ENCODE assay signal across 16 mouse cellular contexts in genomic region chr14:122331635-122332460, GRCm38 (mm10).
A peak's percentile ranks its signal among the peaks of the same experiment; 100 is the strongest.
DNase-seq lines count a peak whose midpoint lies in the region; ATAC-seq lines count a peak whose summit lies in the region.
"Had no signal": no experiment of that assay in that cellular context is flagged by ENCODE, and none has a peak within 500 bp of the region (broad histone marks: within the 10 kb centered on the region; RNA-seq: fewer than 3 reads in every experiment).

No protein-coding gene starts in this region.

- WGBS in limb, embryonic 12.5 days: 48% methylated on average over 14 of the region's 14 CpGs
- 31% methylated on average over 14 of the region's 14 CpGs for WGBS in limb, embryonic 10.5 days

- H3K4me3 ChIP-seq in limb, embryonic 12.5 days (replicated peaks): no peak overlapping the region
- no peak overlapping the region for H3K4me3 ChIP-seq in limb, embryonic 10.5 days
- H3K4me3 ChIP-seq: left cerebral cortex, adult 2 months; limb, embryonic 15.5 days; neural tube, embryonic 12.5 days had no signal

- peaks cover 7% of the 10 kb centered on the region for H3K4me1 ChIP-seq in limb, embryonic 12.5 days (replicated peaks)
- peaks cover 15% of the 10 kb centered on the region for H3K4me1 ChIP-seq in limb, embryonic 10.5 days
- H3K4me1 ChIP-seq: limb, embryonic 15.5 days; neural tube, embryonic 12.5 days had no signal

- peak; percentile 61; the same call in 1 of the 2 replicates for ATAC-seq in limb, embryonic 12.5 days (ENCODE audit: insufficient number of reproducible peaks, insufficient read depth, low FRiP score, low TSS enrichment, low read depth)
- ATAC-seq: forebrain, embryonic 14.5 days; liver, postnatal 0 days had no signal

- DNase-seq in limb, embryonic 10.5 days (ENCODE audit: low spot score): no peak
- DNase-seq in ES-CJ7 (ENCODE audit: low read depth, low spot score) (peak; percentile 91), WW6 (ENCODE audit: low read depth, low spot score) (peak; percentile 46)
- peak; percentile 14 for DNase-seq in kidney, postnatal 10 days
- no peak for DNase-seq in frontal cortex, postnatal 10 days (ENCODE audit: low spot score in 2 of 2)
- no peak for DNase-seq in left cerebral cortex, postnatal 36 days (ENCODE audit: low spot score in 2 of 2)
- DNase-seq: adrenal gland, adult 2 months; cerebellum, adult 2 months; heart, adult 11 months; liver, postnatal 0 days; lung, postnatal 4 days had no signal

- H3K9ac ChIP-seq in limb, embryonic 12.5 days (replicated peaks): no peak overlapping the region
- H3K9ac ChIP-seq: limb, embryonic 15.5 days; liver, postnatal 0 days; neural tube, embryonic 12.5 days had no signal

- H3K27ac ChIP-seq in limb, embryonic 12.5 days: no peak overlapping the region
- no peak overlapping the region for H3K27ac ChIP-seq in limb, embryonic 10.5 days
- H3K27ac ChIP-seq: left cerebral cortex, adult 2 months; limb, embryonic 15.5 days; neural tube, embryonic 12.5 days had no signal

- intact Hi-C loops in left cerebral cortex, postnatal 36 days (cut with DNase I): no loop called here

- peaks cover 12% of the 10 kb centered on the region for H3K27me3 ChIP-seq in limb, embryonic 12.5 days
- no peaks in the 10 kb centered on the region for H3K27me3 ChIP-seq in limb, embryonic 10.5 days (ENCODE audit: low read depth, poor library complexity, severe bottlenecking)
- H3K27me3 ChIP-seq: limb, embryonic 15.5 days; neural tube, embryonic 12.5 days had no signal

- no peak overlapping the region for H3K4me2 ChIP-seq in limb, embryonic 12.5 days
- H3K4me2 ChIP-seq: limb, embryonic 15.5 days; neural tube, embryonic 12.5 days had no signal

- no peaks in the 10 kb centered on the region for H3K9me3 ChIP-seq in limb, embryonic 12.5 days
- H3K9me3 ChIP-seq in limb, embryonic 10.5 days (replicated peaks): no peaks in the 10 kb centered on the region
- H3K9me3 ChIP-seq: limb, embryonic 15.5 days; neural tube, embryonic 12.5 days had no signal

- H3K36me3 ChIP-seq in limb, embryonic 12.5 days: no peaks in the 10 kb centered on the region
- no peaks in the 10 kb centered on the region for H3K36me3 ChIP-seq in limb, embryonic 10.5 days
- H3K36me3 ChIP-seq: limb, embryonic 15.5 days; neural tube, embryonic 12.5 days had no signal

Comparison
In these comparisons a context has a peak if more than half of its experiments do, and no peak if none do; other contexts are left out.
1. DNase-seq: peak in ES-CJ7 (single experiment), WW6 (single experiment) and kidney, postnatal 10 days (single experiment); none in limb, embryonic 10.5 days (single experiment), frontal cortex, postnatal 10 days (0 of 2) and left cerebral cortex, postnatal 36 days (0 of 2).